Mouse (Mus musculus): ENCODE data around the gene Apopt1. TPM values are rescaled to one million over a fixed set of nuclear protein-coding genes. Genes with fewer than 3 reads are reported as not detected.

Apopt1 gene
- polyA plus RNA-seq, 1 experiment from 2014 or later: 47.9 TPM

GRCm38 (mm10) chr12:111794102-111794501, 81.0 kb downstream of the Apopt1 start:
- no peak overlapping the region for H3K4me3 ChIP-seq
- H3K9me3 ChIP-seq: no peaks in the 10 kb centered on the region
- WGBS: 73% methylated on average over 22 of the region's 22 CpGs
- H3K27ac ChIP-seq: no peak overlapping the region
- H3K4me1 ChIP-seq: no peaks in the 10 kb centered on the region
- H3K4me2 ChIP-seq: no peak overlapping the region
- H3K36me3 ChIP-seq: peaks cover 90% of the 10 kb centered on the region
- H3K27me3 ChIP-seq: no peaks in the 10 kb centered on the region
- H3K9ac ChIP-seq: no peak overlapping the region
- ATAC-seq (ENCODE audit: borderline replicate concordance, extremely low read depth, low FRiP score, low TSS enrichment): no peak

GRCm38 (mm10) chr12:111794526-111795179, 81.6 kb downstream of the Apopt1 start:
- no peaks in the 10 kb centered on the region for H3K4me1 ChIP-seq
- no peaks in the 10 kb centered on the region for H3K27me3 ChIP-seq
- no peak for ATAC-seq (ENCODE audit: borderline replicate concordance, extremely low read depth, low FRiP score, low TSS enrichment)
- peaks cover 88% of the 10 kb centered on the region for H3K36me3 ChIP-seq
- H3K27ac ChIP-seq: no peak overlapping the region
- H3K9me3 ChIP-seq: no peaks in the 10 kb centered on the region
- no peak overlapping the region for H3K4me3 ChIP-seq
- no peak overlapping the region for H3K4me2 ChIP-seq
- H3K9ac ChIP-seq: no peak overlapping the region
- 93% methylated on average over 18 of the region's 18 CpGs for WGBS

GRCm38 (mm10) chr12:111795180-111795895, 82.3 kb downstream of the Apopt1 start:
- Histone ChIP-seq H3K4me3 (no peak overlapping the region), H3K9ac (no peak overlapping the region), H3K27ac (no peak overlapping the region), H3K27me3 (no peaks in the 10 kb centered on the region), H3K9me3 (no peaks in the 10 kb centered on the region), H3K36me3 (peaks cover 86% of the 10 kb centered on the region), H3K4me1 (no peaks in the 10 kb centered on the region), H3K4me2 (no peak overlapping the region)
- 86% methylated on average over 28 of the region's 28 CpGs for WGBS
- no peak for ATAC-seq (ENCODE audit: borderline replicate concordance, extremely low read depth, low FRiP score, low TSS enrichment)

GRCm38 (mm10) chr12:111797251-111797650, 84.2 kb downstream of the Apopt1 start:
- H3K27me3 ChIP-seq: no peaks in the 10 kb centered on the region
- H3K9ac ChIP-seq: no peak overlapping the region
- H3K27ac ChIP-seq: no peak overlapping the region
- H3K9me3 ChIP-seq: no peaks in the 10 kb centered on the region
- no peak for ATAC-seq (ENCODE audit: borderline replicate concordance, extremely low read depth, low FRiP score, low TSS enrichment)
- H3K4me3 ChIP-seq: no peak overlapping the region
- H3K4me1 ChIP-seq: no peaks in the 10 kb centered on the region
- H3K36me3 ChIP-seq: peaks cover 84% of the 10 kb centered on the region
- WGBS: 86% methylated on average over 8 of the region's 8 CpGs
- no peak overlapping the region for H3K4me2 ChIP-seq

- no peaks in the 10 kb centered on the region for H3K27me3 ChIP-seq
- no peaks in the 10 kb centered on the region for H3K4me1 ChIP-seq
- ATAC-seq (ENCODE audit: borderline replicate concordance, extremely low read depth, low FRiP score, low TSS enrichment): no peak
- 89% methylated on average over 13 of the region's 13 CpGs for WGBS
- no peak overlapping the region for H3K4me2 ChIP-seq
- peaks cover 84% of the 10 kb centered on the region for H3K36me3 ChIP-seq
- no peak overlapping the region for H3K4me3 ChIP-seq
- H3K9me3 ChIP-seq: no peaks in the 10 kb centered on the region
- H3K9ac ChIP-seq: no peak overlapping the region
- H3K27ac ChIP-seq: no peak overlapping the region
These were observed 85.4 kb downstream of the Apopt1 start for GRCm38 (mm10) chr12:111798493-111798892.

- Histone ChIP-seq H3K9me3 (no peaks in the 10 kb centered on the region), H3K36me3 (peaks cover 82% of the 10 kb centered on the region), H3K4me1 (no peaks in the 10 kb centered on the region), H3K4me2 (no peak overlapping the region), H3K9ac (no peak overlapping the region), H3K27ac (no peak overlapping the region), H3K27me3 (no peaks in the 10 kb centered on the region), H3K4me3 (no peak overlapping the region)
- WGBS: 75% methylated on average over 10 of the region's 10 CpGs
- ATAC-seq (ENCODE audit: borderline replicate concordance, extremely low read depth, low FRiP score, low TSS enrichment): no peak
These were observed 87.6 kb downstream of the Apopt1 start for GRCm38 (mm10) chr12:111800459-111801183.

- Histone ChIP-seq H3K4me3 (no peak overlapping the region), H3K36me3 (peaks cover 81% of the 10 kb centered on the region), H3K9me3 (no peaks in the 10 kb centered on the region), H3K27ac (no peak overlapping the region), H3K27me3 (no peaks in the 10 kb centered on the region), H3K9ac (no peak overlapping the region), H3K4me1 (no peaks in the 10 kb centered on the region), H3K4me2 (no peak overlapping the region)
- 74% methylated on average over 5 of the region's 5 CpGs for WGBS
- ATAC-seq (ENCODE audit: borderline replicate concordance, extremely low read depth, low FRiP score, low TSS enrichment): no peak
These were observed 90.5 kb downstream of the Apopt1 start for GRCm38 (mm10) chr12:111803538-111803937.

Other genes with a start within 250 kb of the Apopt1 start
- gene Gm266, start 227.4 kb upstream of the Apopt1 start, polyA plus RNA-seq (2015; fragmentation: Nextera tagmentation; extraction: Ambion mirVana): 7.0 and 7.1 TPM in 2 replicates
- 471 and 493 TPM in 2 replicates for gene Eif5, start 175.2 kb upstream of the Apopt1 start, polyA plus RNA-seq (2015; fragmentation: Nextera tagmentation; extraction: Ambion mirVana)
- gene Mark3, start 138.7 kb upstream of the Apopt1 start, polyA plus RNA-seq (2015; fragmentation: Nextera tagmentation; extraction: Ambion mirVana): 34.0 and 34.8 TPM in 2 replicates
- 252 and 268 TPM in 2 replicates for gene Ckb, start 40.9 kb upstream of the Apopt1 start, polyA plus RNA-seq (2015; fragmentation: Nextera tagmentation; extraction: Ambion mirVana)
- gene Trmt61a, start 35.2 kb upstream of the Apopt1 start, polyA plus RNA-seq (2015; fragmentation: Nextera tagmentation; extraction: Ambion mirVana): 11.1 and 13.7 TPM in 2 replicates
- 49.4 and 52.2 TPM in 2 replicates for gene Bag5, start within 50 bp of the Apopt1 start, polyA plus RNA-seq (2015; fragmentation: Nextera tagmentation; extraction: Ambion mirVana)
- 89.8 and 95.9 TPM in 2 replicates for gene Klc1, start 45.6 kb downstream of the Apopt1 start, polyA plus RNA-seq (2015; fragmentation: Nextera tagmentation; extraction: Ambion mirVana)
- 7.9 and 8.7 TPM in 2 replicates for gene Xrcc3, start 100.6 kb downstream of the Apopt1 start, polyA plus RNA-seq (2015; fragmentation: Nextera tagmentation; extraction: Ambion mirVana)
- 108 and 113 TPM in 2 replicates for gene Zfyve21, start 100.9 kb downstream of the Apopt1 start, polyA plus RNA-seq (2015; fragmentation: Nextera tagmentation; extraction: Ambion mirVana)
- 23.1 and 25.6 TPM in 2 replicates for gene Ppp1r13b, start 194.8 kb downstream of the Apopt1 start, polyA plus RNA-seq (2015; fragmentation: Nextera tagmentation; extraction: Ambion mirVana)